Mouse (Mus musculus) midbrain, embryonic 11.5 days (tissue): Measurements from ENCODE around the gene Acox1. TPM values are rescaled to one million over a fixed set of nuclear protein-coding genes. Genes with fewer than 3 reads are reported as not detected.

Experiments
- ATAC-seq: fragments of 200-750 bp; cut with Nextera tagmentation; 2 replicates; pipeline ENCODE4 v1.8.0; 2017; ENCODE audit warnings: moderate TSS enrichment, moderate library complexity; ENCODE audit not compliant: low FRiP score
- DNase-seq: peaks from one replicate; pipeline ENCODE4 v3.0.0; 2015; ENCODE audit warnings: low spot score; ENCODE audit errors: missing footprints
- H3K27ac ChIP-seq: fragments of 300-500 bp; sonication (generic); 2 replicates; pipeline ENCODE4 v1.5.1; 2014; ENCODE audit warnings: low read depth, low read length
- H3K27me3 ChIP-seq: fragments of 300-500 bp; sonication (generic); 2 replicates; pipeline ENCODE4 v1.6.1; 2014; ENCODE audit warnings: mild to moderate bottlenecking, low read length, moderate library complexity, mixed read lengths; ENCODE audit not compliant: control insufficient read depth, insufficient read depth
- H3K36me3 ChIP-seq: fragments of 300-500 bp; sonication (generic); 2 replicates; pipeline ENCODE4 v1.6.1; 2014; ENCODE audit warnings: mild to moderate bottlenecking, low read length, moderate library complexity, mixed read lengths; ENCODE audit not compliant: control insufficient read depth, insufficient read depth
- H3K4me1 ChIP-seq: fragments of 300-500 bp; sonication (generic); 2 replicates; pipeline ENCODE4 v1.6.1; 2014; ENCODE audit warnings: low read length; ENCODE audit not compliant: control insufficient read depth, insufficient read depth
- H3K4me2 ChIP-seq: fragments of 300-500 bp; sonication (generic); 2 replicates; pipeline ENCODE4 v1.6.1; 2014; ENCODE audit warnings: mild to moderate bottlenecking, moderate library complexity
- H3K4me3 ChIP-seq: fragments of 300-500 bp; sonication (generic); 2 replicates; pipeline ENCODE4 v1.5.1; 2014; ENCODE audit warnings: low read depth, low read length
- H3K9ac ChIP-seq: fragments of 300-500 bp; sonication (generic); 2 replicates; pipeline ENCODE4 v1.6.1; 2014; ENCODE audit warnings: low read length
- H3K9me3 ChIP-seq: fragments of 300-500 bp; sonication (generic); 2 replicates; pipeline ENCODE4 v1.6.1; 2016; ENCODE audit warnings: low read length; ENCODE audit not compliant: control insufficient read depth
- WGBS: fragments of 180-500 bp; shearing (Covaris S2); extraction: QIAGEN DNeasy Blood & Tissue Kit; methylation state at CpG from one replicate; pipeline ENCODE4 v1.1.7; 2014; 5-methylcytosine and 5-hydroxymethylcytosine counted together
- polyA plus RNA-seq: library from polyadenylated mRNA; unstranded; fragments of >200 nt; fragmentation: Nextera tagmentation; extraction: Ambion mirVana; gene quantifications from 2 replicates; pipeline ENCODE4 v1.2.1, GENCODE M21; 2014

Acox1 gene
- polyA plus RNA-seq, 1 experiment from 2014 or later = 36.1 TPM

GRCm38 (mm10) chr11:116143468-116143867 lies 55.4 kb downstream of the Acox1 start:
- no peak for DNase-seq
- no peak for ATAC-seq
- Histone ChIP-seq H3K4me2 (no peak overlapping the region), H3K4me1 (no peaks in the 10 kb centered on the region), H3K27me3 (no peaks in the 10 kb centered on the region), H3K27ac (no peak overlapping the region), H3K36me3 (peaks cover 19% of the 10 kb centered on the region; the same call in 1 of the 2 replicates), H3K4me3 (no peak overlapping the region), H3K9me3 (no peaks in the 10 kb centered on the region), H3K9ac (no peak overlapping the region)
- 95% methylated on average over 3 of the region's 3 CpGs for WGBS

GRCm38 (mm10) chr11:116142211-116142991 lies 56.4 kb downstream of the Acox1 start:
- Histone ChIP-seq H3K27ac (no peak overlapping the region), H3K4me3 (no peak overlapping the region), H3K4me2 (no peak overlapping the region), H3K9me3 (no peaks in the 10 kb centered on the region), H3K36me3 (peaks cover 17% of the 10 kb centered on the region; the same call in 1 of the 2 replicates), H3K27me3 (no peaks in the 10 kb centered on the region), H3K4me1 (no peaks in the 10 kb centered on the region), H3K9ac (no peak overlapping the region)
- DNase-seq = no peak
- WGBS = 77% methylated on average over 10 of the region's 10 CpGs
- no peak for ATAC-seq

- Histone ChIP-seq H3K4me1 (no peaks in the 10 kb centered on the region), H3K9ac (peak within 1 kb of the TSS; percentile 86), H3K27me3 (no peaks in the 10 kb centered on the region), H3K27ac (no peak within 1 kb of the TSS), H3K4me3 (peak within 1 kb of the TSS; percentile 91), H3K36me3 (peaks cover 12% of the 10 kb centered on the region), H3K9me3 (no peaks in the 10 kb centered on the region), H3K4me2 (peak within 1 kb of the TSS; percentile 59)
- DNase-seq (peak; percentile 99), ATAC-seq (peak; percentile 97)
- WGBS = under 1% methylated on average over 60 of the region's 60 CpGs
These were observed 60.2 kb downstream of the Acox1 start, which contains the start of gene Mrpl38 for GRCm38 (mm10) chr11:116138468-116139138. Mrpl38 (minus strand) TSS chr11:116138868.

DNA sequence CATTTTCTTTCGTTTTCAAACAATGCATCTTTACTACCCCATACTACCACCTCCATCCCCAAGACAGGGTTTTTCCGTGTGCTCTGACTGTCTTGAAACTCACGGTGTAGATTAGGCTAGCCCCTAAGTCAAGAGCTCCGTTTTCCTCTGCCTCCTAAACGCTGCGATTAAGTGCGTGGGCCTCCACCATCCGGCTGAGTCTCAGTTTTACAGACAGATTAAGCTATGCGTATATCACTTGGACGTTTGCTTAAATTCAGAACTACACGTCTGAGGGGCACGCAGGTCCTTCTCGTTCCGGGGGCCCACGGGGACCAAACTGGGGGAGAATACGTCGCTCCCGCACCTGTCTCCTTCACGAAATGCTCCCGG lies 60.8 kb downstream of the Acox1 start:
- Histone ChIP-seq H3K27ac (no peak overlapping the region), H3K4me3 (peak overlapping the region; percentile 91), H3K9me3 (no peaks in the 10 kb centered on the region), H3K27me3 (no peaks in the 10 kb centered on the region), H3K4me2 (peak overlapping the region; percentile 59), H3K36me3 (peaks cover 8% of the 10 kb centered on the region; the same call in 1 of the 2 replicates), H3K4me1 (no peaks in the 10 kb centered on the region), H3K9ac (peak overlapping the region; percentile 86)
- WGBS = 1% methylated on average over 20 of the region's 20 CpGs
- ATAC-seq = peak; percentile 10; the same call in 1 of the 2 replicates
- DNase-seq = no peak

DNA sequence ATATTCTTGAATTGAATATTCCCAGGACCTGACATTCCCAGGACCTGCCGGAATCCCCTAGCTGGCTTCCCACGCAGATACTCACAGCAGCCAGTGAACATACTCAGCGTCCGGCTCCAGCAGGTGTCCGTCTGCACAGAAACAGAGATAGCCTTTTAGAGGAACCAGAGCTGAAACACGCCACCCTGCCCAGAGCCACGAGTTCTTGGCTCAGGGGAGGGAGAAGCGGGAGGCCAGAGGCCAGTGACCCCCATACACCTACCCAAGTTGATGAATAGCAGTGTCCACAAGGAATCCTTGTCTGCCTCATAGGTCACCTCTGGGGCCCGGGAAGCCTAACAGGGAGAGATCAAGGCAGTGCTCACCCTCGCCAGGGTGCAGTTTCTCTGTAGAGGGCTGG lies 64.7 kb downstream of the Acox1 start:
- H3K9me3 ChIP-seq = no peaks in the 10 kb centered on the region
- H3K4me3 ChIP-seq = no peak overlapping the region
- H3K36me3 ChIP-seq = peaks cover 10% of the 10 kb centered on the region; the same call in 1 of the 2 replicates
- no peak overlapping the region for H3K9ac ChIP-seq
- H3K27me3 ChIP-seq = no peaks in the 10 kb centered on the region
- DNase-seq (no peak), ATAC-seq (no peak)
- H3K27ac ChIP-seq = no peak overlapping the region
- WGBS = 88% methylated on average over 10 of the region's 10 CpGs
- H3K4me1 ChIP-seq = peaks cover 12% of the 10 kb centered on the region
- no peak overlapping the region for H3K4me2 ChIP-seq

DNA sequence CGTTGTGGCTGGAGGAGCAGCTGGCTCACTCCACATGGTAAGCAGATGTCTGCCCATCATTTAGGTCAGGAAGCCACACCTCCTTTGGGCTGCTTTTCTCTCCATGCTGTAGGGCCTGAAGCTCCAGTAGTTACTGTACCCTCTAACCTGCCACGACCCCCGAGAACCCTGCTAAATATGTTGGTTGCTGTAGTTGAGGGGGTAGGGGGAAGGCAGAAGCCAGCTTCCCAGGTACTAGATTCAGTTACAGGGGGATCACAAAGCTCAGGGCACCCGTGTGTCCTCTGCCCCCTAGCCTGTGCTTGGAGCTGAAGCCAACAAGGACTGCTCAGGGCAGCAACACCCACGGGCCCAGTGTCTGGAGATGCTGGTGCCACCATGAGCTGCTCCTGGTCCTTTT lies 65.3 kb downstream of the Acox1 start:
- H3K4me2 ChIP-seq = no peak overlapping the region
- H3K27ac ChIP-seq = no peak overlapping the region
- DNase-seq (no peak), ATAC-seq (no peak)
- peaks cover 10% of the 10 kb centered on the region; the same call in 1 of the 2 replicates for H3K36me3 ChIP-seq
- 78% methylated on average over 5 of the region's 5 CpGs for WGBS
- no peak overlapping the region for H3K4me3 ChIP-seq
- H3K4me1 ChIP-seq = peaks cover 12% of the 10 kb centered on the region
- H3K9ac ChIP-seq = no peak overlapping the region
- H3K27me3 ChIP-seq = no peaks in the 10 kb centered on the region
- no peaks in the 10 kb centered on the region for H3K9me3 ChIP-seq

GRCm38 (mm10) chr11:116132366-116133333 lies 66.2 kb downstream of the Acox1 start:
- no peak overlapping the region for H3K9ac ChIP-seq
- H3K4me3 ChIP-seq = no peak overlapping the region
- 88% methylated on average over 16 of the region's 16 CpGs for WGBS
- no peak overlapping the region for H3K4me2 ChIP-seq
- no peak overlapping the region for H3K27ac ChIP-seq
- no peaks in the 10 kb centered on the region for H3K9me3 ChIP-seq
- peaks cover 12% of the 10 kb centered on the region for H3K4me1 ChIP-seq
- H3K27me3 ChIP-seq = no peaks in the 10 kb centered on the region
- H3K36me3 ChIP-seq = peaks cover 10% of the 10 kb centered on the region; the same call in 1 of the 2 replicates
- ATAC-seq (no peak), DNase-seq (no peak)

GRCm38 (mm10) chr11:116131349-116132170 lies 67.3 kb downstream of the Acox1 start:
- Histone ChIP-seq H3K27me3 (no peaks in the 10 kb centered on the region), H3K4me1 (peaks cover 15% of the 10 kb centered on the region), H3K4me2 (peak overlapping the region; percentile 49), H3K4me3 (peak overlapping the region; percentile 37), H3K9ac (no peak overlapping the region), H3K27ac (no peak overlapping the region; the same call in 1 of the 2 replicates), H3K9me3 (no peaks in the 10 kb centered on the region), H3K36me3 (peaks cover 10% of the 10 kb centered on the region; the same call in 1 of the 2 replicates)
- ATAC-seq (no peak), DNase-seq (no peak)
- 88% methylated on average over 15 of the region's 15 CpGs for WGBS
